In genomic region chr4:39809950-39810349, GRCm38 (mm10) we compare ENCODE assay signal across 22 mouse cellular contexts.
DNase-seq lines count a peak whose midpoint lies in the region; ATAC-seq lines count a peak whose summit lies in the region.
"Had no signal": no experiment of that assay in that cellular context is flagged by ENCODE, and none has a peak within 500 bp of the region (broad histone marks: within the 10 kb centered on the region; RNA-seq: fewer than 3 reads in every experiment).

No protein-coding gene starts in this region.

- no peak overlapping the region for H3K4me3 ChIP-seq in forebrain, embryonic 13.5 days
- no peak overlapping the region for H3K4me3 ChIP-seq in forebrain, embryonic 14.5 days (ENCODE audit: low read depth, low read length)
- H3K4me3 ChIP-seq in midbrain, embryonic 13.5 days (replicated peaks), result no peak overlapping the region
- H3K4me3 ChIP-seq in midbrain, embryonic 10.5 days, result no peak overlapping the region
- no peak overlapping the region for H3K4me3 ChIP-seq in hindbrain, embryonic 15.5 days
- H3K4me3 ChIP-seq in neural tube, embryonic 14.5 days (ENCODE audit: low read depth, low read length), result no peak overlapping the region
- H3K4me3 ChIP-seq: forebrain, embryonic 12.5 days; left cerebral cortex, adult 2 months; limb, embryonic 15.5 days; neural tube, embryonic 12.5 days had no signal

- WGBS in forebrain, embryonic 13.5 days, result 67% methylated on average over 3 of the region's 3 CpGs
- WGBS in forebrain, embryonic 14.5 days, result 80% methylated on average over 3 of the region's 3 CpGs
- 73% methylated on average over 3 of the region's 3 CpGs for WGBS in midbrain, embryonic 13.5 days
- 91% methylated on average over 3 of the region's 3 CpGs for WGBS in midbrain, embryonic 10.5 days
- WGBS in hindbrain, embryonic 15.5 days, result 46% methylated on average over 3 of the region's 3 CpGs
- 68% methylated on average over 3 of the region's 3 CpGs for WGBS in neural tube, embryonic 14.5 days

- H3K36me3 ChIP-seq in forebrain, embryonic 13.5 days (ENCODE audit: poor library complexity, severe bottlenecking), result no peaks in the 10 kb centered on the region
- no peaks in the 10 kb centered on the region for H3K36me3 ChIP-seq in forebrain, embryonic 14.5 days (ENCODE audit: control insufficient read depth, insufficient read depth, low read length)
- no peaks in the 10 kb centered on the region for H3K36me3 ChIP-seq in midbrain, embryonic 13.5 days
- no peaks in the 10 kb centered on the region for H3K36me3 ChIP-seq in midbrain, embryonic 10.5 days
- no peaks in the 10 kb centered on the region for H3K36me3 ChIP-seq in hindbrain, embryonic 15.5 days
- no peaks in the 10 kb centered on the region for H3K36me3 ChIP-seq in neural tube, embryonic 14.5 days (ENCODE audit: control insufficient read depth, insufficient read depth, low read length)
- H3K36me3 ChIP-seq: forebrain, embryonic 12.5 days; limb, embryonic 15.5 days; neural tube, embryonic 12.5 days had no signal

- peak; percentile 30; the same call in 1 of the 2 replicates for ATAC-seq in forebrain, embryonic 13.5 days
- no peak for ATAC-seq in forebrain, embryonic 14.5 days
- peak; percentile 63; the same call in 1 of the 2 replicates for ATAC-seq in midbrain, embryonic 13.5 days
- ATAC-seq in hindbrain, embryonic 15.5 days (ENCODE audit: low FRiP score, low read depth), result peak; percentile 66
- ATAC-seq in neural tube, embryonic 14.5 days (ENCODE audit: low read depth), result peak; percentile 61; the same call in 1 of the 2 replicates
- ATAC-seq: inflammation-experienced regulatory T-cells, adult 6 months had no signal

- H3K9me3 ChIP-seq in forebrain, embryonic 13.5 days (replicated peaks), result no peaks in the 10 kb centered on the region
- no peaks in the 10 kb centered on the region for H3K9me3 ChIP-seq in forebrain, embryonic 14.5 days (replicated peaks; ENCODE audit: control insufficient read depth, low read length)
- H3K9me3 ChIP-seq in midbrain, embryonic 13.5 days, result no peaks in the 10 kb centered on the region
- H3K9me3 ChIP-seq in midbrain, embryonic 10.5 days (replicated peaks), result no peaks in the 10 kb centered on the region
- no peaks in the 10 kb centered on the region for H3K9me3 ChIP-seq in hindbrain, embryonic 15.5 days
- no peaks in the 10 kb centered on the region for H3K9me3 ChIP-seq in neural tube, embryonic 14.5 days (ENCODE audit: control insufficient read depth, low read length)
- H3K9me3 ChIP-seq: forebrain, embryonic 12.5 days; limb, embryonic 15.5 days; neural tube, embryonic 12.5 days had no signal

- no peak overlapping the region for H3K27ac ChIP-seq in forebrain, embryonic 13.5 days
- H3K27ac ChIP-seq in forebrain, embryonic 14.5 days (ENCODE audit: low read depth, low read length), result no peak overlapping the region
- no peak overlapping the region for H3K27ac ChIP-seq in midbrain, embryonic 13.5 days
- H3K27ac ChIP-seq in midbrain, embryonic 10.5 days (replicated peaks), result no peak overlapping the region
- no peak overlapping the region for H3K27ac ChIP-seq in hindbrain, embryonic 15.5 days (replicated peaks)
- no peak overlapping the region for H3K27ac ChIP-seq in neural tube, embryonic 14.5 days (ENCODE audit: low read depth, low read length)
- H3K27ac ChIP-seq: forebrain, embryonic 12.5 days; kidney, postnatal 0 days; left cerebral cortex, adult 2 months; limb, embryonic 15.5 days; liver, embryonic 14.5 days; neural tube, embryonic 12.5 days had no signal

- no peak overlapping the region for H3K9ac ChIP-seq in forebrain, embryonic 13.5 days
- no peak overlapping the region for H3K9ac ChIP-seq in forebrain, embryonic 14.5 days (ENCODE audit: low read length)
- no peak overlapping the region for H3K9ac ChIP-seq in midbrain, embryonic 13.5 days (replicated peaks)
- H3K9ac ChIP-seq in hindbrain, embryonic 15.5 days, result no peak overlapping the region
- H3K9ac ChIP-seq in neural tube, embryonic 14.5 days (replicated peaks; ENCODE audit: low read depth, low read length), result no peak overlapping the region
- H3K9ac ChIP-seq: forebrain, embryonic 12.5 days; limb, embryonic 15.5 days; liver, embryonic 14.5 days; lung, embryonic 14.5 days; neural tube, embryonic 12.5 days had no signal

- no peaks in the 10 kb centered on the region for H3K27me3 ChIP-seq in forebrain, embryonic 13.5 days
- H3K27me3 ChIP-seq in forebrain, embryonic 14.5 days (replicated peaks; ENCODE audit: control insufficient read depth, insufficient read depth, low read length), result no peaks in the 10 kb centered on the region
- H3K27me3 ChIP-seq in midbrain, embryonic 13.5 days, result no peaks in the 10 kb centered on the region
- no peaks in the 10 kb centered on the region for H3K27me3 ChIP-seq in midbrain, embryonic 10.5 days (ENCODE audit: low read depth, poor library complexity, severe bottlenecking)
- no peaks in the 10 kb centered on the region for H3K27me3 ChIP-seq in hindbrain, embryonic 15.5 days
- H3K27me3 ChIP-seq in neural tube, embryonic 14.5 days (ENCODE audit: control insufficient read depth, insufficient read depth, low read length), result no peaks in the 10 kb centered on the region
- H3K27me3 ChIP-seq: forebrain, embryonic 12.5 days; limb, embryonic 15.5 days; neural tube, embryonic 12.5 days had no signal

- no peak for DNase-seq in forebrain, embryonic 14.5 days (ENCODE audit: low spot score)
- DNase-seq in midbrain, embryonic 10.5 days (ENCODE audit: low spot score), result no peak
- no peak for DNase-seq in layer of hippocampus, postnatal 10 days (ENCODE audit: low spot score in 2 of 2)
- DNase-seq in adrenal gland, postnatal 10 days, result no peak
- DNase-seq: adrenal gland, postnatal 14 days; cerebellum, adult 9-10 months; kidney, adult 18-20 months; layer of hippocampus, adult 9-11 months; left cerebral cortex, postnatal 4 days; lung, embryonic 14.5 days; right cerebral cortex, postnatal 14 days had no signal

- no peak overlapping the region for H3K4me2 ChIP-seq in forebrain, embryonic 13.5 days
- H3K4me2 ChIP-seq in forebrain, embryonic 14.5 days (ENCODE audit: low read length), result no peak overlapping the region
- H3K4me2 ChIP-seq in midbrain, embryonic 13.5 days (replicated peaks), result no peak overlapping the region
- no peak overlapping the region for H3K4me2 ChIP-seq in hindbrain, embryonic 15.5 days
- H3K4me2 ChIP-seq in neural tube, embryonic 14.5 days (ENCODE audit: low read depth, low read length), result no peak overlapping the region
- H3K4me2 ChIP-seq: forebrain, embryonic 12.5 days; limb, embryonic 15.5 days; lung, embryonic 14.5 days; neural tube, embryonic 12.5 days had no signal

- H3K4me1 ChIP-seq in forebrain, embryonic 13.5 days, result no peaks in the 10 kb centered on the region
- H3K4me1 ChIP-seq in forebrain, embryonic 14.5 days (ENCODE audit: control insufficient read depth, insufficient read depth, low read length), result no peaks in the 10 kb centered on the region
- H3K4me1 ChIP-seq in midbrain, embryonic 13.5 days (replicated peaks), result no peaks in the 10 kb centered on the region
- H3K4me1 ChIP-seq in midbrain, embryonic 10.5 days, result no peaks in the 10 kb centered on the region
- no peaks in the 10 kb centered on the region for H3K4me1 ChIP-seq in hindbrain, embryonic 15.5 days (replicated peaks)
- H3K4me1 ChIP-seq in neural tube, embryonic 14.5 days (ENCODE audit: control insufficient read depth, insufficient read depth, low read length), result no peaks in the 10 kb centered on the region
- H3K4me1 ChIP-seq: forebrain, embryonic 12.5 days; limb, embryonic 15.5 days; neural tube, embryonic 12.5 days had no signal
